Mouse (Mus musculus) heart, embryonic 15.5 days (tissue): Measurements from ENCODE around the gene Mycbpap. TPM values are rescaled to one million over a fixed set of nuclear protein-coding genes. Genes with fewer than 3 reads are reported as not detected.
A peak's percentile ranks its signal among the peaks of the same experiment; 100 is the strongest.

Experiments
- ATAC-seq: fragments of 200-750 bp; cut with Nextera tagmentation; replicated peaks from 2 replicates; pipeline ENCODE4 v1.8.0; 2017; ENCODE audit warnings: low read depth, moderate TSS enrichment; ENCODE audit not compliant: insufficient number of reproducible peaks, insufficient read depth, low FRiP score
- H3K27ac ChIP-seq: fragments of 300-500 bp; sonication (generic); 2 replicates; pipeline ENCODE4 v1.5.1; 2015; ENCODE audit warnings: mild to moderate bottlenecking, inconsistent platforms
- H3K27me3 ChIP-seq: fragments of 300-500 bp; sonication (generic); 2 replicates; pipeline ENCODE4 v1.6.1; 2015; ENCODE audit warnings: inconsistent platforms
- H3K36me3 ChIP-seq: fragments of 300-500 bp; sonication (generic); 2 replicates; pipeline ENCODE4 v1.6.1; 2015; ENCODE audit warnings: mild to moderate bottlenecking, inconsistent platforms
- H3K4me1 ChIP-seq: fragments of 300-500 bp; sonication (generic); replicated peaks from 2 replicates; pipeline ENCODE4 v1.6.1; 2015; ENCODE audit warnings: inconsistent platforms
- H3K4me2 ChIP-seq: fragments of 300-500 bp; sonication (generic); 2 replicates; pipeline ENCODE4 v1.6.1; 2015; ENCODE audit warnings: inconsistent platforms, mild to moderate bottlenecking, moderate library complexity
- H3K4me3 ChIP-seq: fragments of 300-500 bp; sonication (generic); 2 replicates; pipeline ENCODE4 v1.5.1; 2015; ENCODE audit warnings: mild to moderate bottlenecking, inconsistent platforms
- H3K9ac ChIP-seq: fragments of 300-500 bp; sonication (generic); 2 replicates; pipeline ENCODE4 v1.6.1; 2015; ENCODE audit warnings: mild to moderate bottlenecking, inconsistent platforms
- H3K9me3 ChIP-seq: fragments of 300-500 bp; sonication (generic); replicated peaks from 2 replicates; pipeline ENCODE4 v1.6.1; 2016; ENCODE audit warnings: inconsistent platforms
- WGBS: fragments of 180-500 bp; shearing (Covaris S2); methylation state at CpG from one replicate; pipeline ENCODE4 v1.1.7; 2015; ENCODE audit warnings: mixed read lengths; 5-methylcytosine and 5-hydroxymethylcytosine counted together
- polyA plus RNA-seq: library from polyadenylated mRNA; unstranded; fragments of >200 nt; fragmentation: Nextera tagmentation; extraction: Ambion mirVana; gene quantifications from 2 replicates; pipeline ENCODE4 v1.2.1, GENCODE M21; 2015

Gene Mycbpap
- polyA plus RNA-seq, 1 experiment from 2014 or later: 6.1 TPM

GRCm38 (mm10) chr11:94528879-94529278 is 7.3 kb upstream of the Mycbpap start:
- 58% methylated on average over 3 of the region's 3 CpGs for WGBS
- H3K27me3 ChIP-seq: no peaks in the 10 kb centered on the region
- H3K27ac ChIP-seq: no peak overlapping the region
- no peak overlapping the region for H3K4me2 ChIP-seq
- no peaks in the 10 kb centered on the region; the same call in 1 of the 2 replicates for H3K4me1 ChIP-seq
- no peaks in the 10 kb centered on the region for H3K36me3 ChIP-seq
- H3K4me3 ChIP-seq: no peak overlapping the region
- H3K9ac ChIP-seq: no peak overlapping the region
- H3K9me3 ChIP-seq: no peaks in the 10 kb centered on the region
- ATAC-seq: no peak

GRCm38 (mm10) chr11:94526171-94526879 is 4.8 kb upstream of the Mycbpap start:
- WGBS: 54% methylated on average over 9 of the region's 9 CpGs
- peaks cover 15% of the 10 kb centered on the region for H3K4me1 ChIP-seq
- no peak overlapping the region for H3K4me3 ChIP-seq
- H3K9me3 ChIP-seq: no peaks in the 10 kb centered on the region
- H3K36me3 ChIP-seq: no peaks in the 10 kb centered on the region
- H3K27ac ChIP-seq: no peak overlapping the region
- no peaks in the 10 kb centered on the region for H3K27me3 ChIP-seq
- no peak for ATAC-seq
- no peak overlapping the region for H3K9ac ChIP-seq
- no peak overlapping the region for H3K4me2 ChIP-seq

GRCm38 (mm10) chr11:94513452-94513851 is 8.1 kb downstream of the Mycbpap start:
- no peak for ATAC-seq
- Histone ChIP-seq H3K9ac (no peak overlapping the region), H3K4me2 (no peak overlapping the region), H3K27ac (no peak overlapping the region), H3K27me3 (no peaks in the 10 kb centered on the region), H3K9me3 (no peaks in the 10 kb centered on the region), H3K4me3 (no peak overlapping the region), H3K4me1 (no peaks in the 10 kb centered on the region), H3K36me3 (no peaks in the 10 kb centered on the region)
- WGBS: 44% methylated on average over 9 of the region's 9 CpGs

- no peaks in the 10 kb centered on the region for H3K9me3 ChIP-seq
- H3K4me1 ChIP-seq: no peaks in the 10 kb centered on the region
- no peak overlapping the region for H3K4me2 ChIP-seq
- 70% methylated on average over 10 of the region's 10 CpGs for WGBS
- no peak overlapping the region for H3K9ac ChIP-seq
- no peaks in the 10 kb centered on the region for H3K27me3 ChIP-seq
- no peak for ATAC-seq
- H3K27ac ChIP-seq: no peak overlapping the region
- no peaks in the 10 kb centered on the region for H3K36me3 ChIP-seq
- H3K4me3 ChIP-seq: no peak overlapping the region
These were observed 12.6 kb downstream of the Mycbpap start for GRCm38 (mm10) chr11:94508976-94509375.

GRCm38 (mm10) chr11:94501482-94501881 is 20.1 kb downstream of the Mycbpap start:
- no peak overlapping the region for H3K27ac ChIP-seq
- H3K36me3 ChIP-seq: peaks cover 4% of the 10 kb centered on the region; the same call in 1 of the 2 replicates
- no peak overlapping the region for H3K9ac ChIP-seq
- ATAC-seq: no peak
- H3K9me3 ChIP-seq: no peaks in the 10 kb centered on the region
- no peak overlapping the region for H3K4me2 ChIP-seq
- no peak overlapping the region for H3K4me3 ChIP-seq
- 0 out of 2 replicates have a peak, but pooled peaks cover 2% of the 10 kb centered on the region for H3K27me3 ChIP-seq
- peaks cover 38% of the 10 kb centered on the region for H3K4me1 ChIP-seq
- 74% methylated on average over 8 of the region's 8 CpGs for WGBS

GRCm38 (mm10) chr11:94500362-94500761 is 21.2 kb downstream of the Mycbpap start:
- peak overlapping the region; percentile 61 for H3K4me3 ChIP-seq
- H3K9ac ChIP-seq: peak overlapping the region; percentile 70
- no peaks in the 10 kb centered on the region for H3K9me3 ChIP-seq
- H3K4me2 ChIP-seq: peak overlapping the region; percentile 73
- peaks cover 47% of the 10 kb centered on the region for H3K4me1 ChIP-seq
- peak overlapping the region; percentile 94 for H3K27ac ChIP-seq
- no peak for ATAC-seq
- 0 out of 2 replicates have a peak, but pooled peaks cover 2% of the 10 kb centered on the region for H3K27me3 ChIP-seq
- peaks cover 6% of the 10 kb centered on the region; the same call in 1 of the 2 replicates for H3K36me3 ChIP-seq
- WGBS: 25% methylated on average over 8 of the region's 8 CpGs

GRCm38 (mm10) chr11:94499661-94500152 is 21.8 kb downstream of the Mycbpap start, which contains the start of gene Epn3:
Gene Epn3 (minus strand): TSS chr11:94499974.
- 0% methylated on average over 26 of the region's 26 CpGs for WGBS
- Histone ChIP-seq H3K27ac (peak within 1 kb of the TSS; percentile 94), H3K27me3 (0 out of 2 replicates have a peak, but pooled peaks cover 2% of the 10 kb centered on the region), H3K4me2 (peak within 1 kb of the TSS; percentile 73), H3K36me3 (peaks cover 6% of the 10 kb centered on the region; the same call in 1 of the 2 replicates), H3K9ac (peak within 1 kb of the TSS; percentile 70), H3K4me1 (peaks cover 53% of the 10 kb centered on the region), H3K4me3 (peak within 1 kb of the TSS; percentile 61), H3K9me3 (no peaks in the 10 kb centered on the region)
- peak; percentile 48; the same call in 1 of the 2 replicates for ATAC-seq

GRCm38 (mm10) chr11:94499035-94499434 is 22.5 kb downstream of the Mycbpap start:
- Histone ChIP-seq H3K27ac (peak overlapping the region; percentile 94), H3K4me3 (peak overlapping the region; percentile 61), H3K27me3 (0 out of 2 replicates have a peak, but pooled peaks cover 2% of the 10 kb centered on the region), H3K9me3 (no peaks in the 10 kb centered on the region), H3K4me1 (peaks cover 56% of the 10 kb centered on the region), H3K9ac (peak overlapping the region; percentile 70), H3K36me3 (peaks cover 10% of the 10 kb centered on the region; the same call in 1 of the 2 replicates), H3K4me2 (peak overlapping the region; percentile 73)
- WGBS: 5% methylated on average over 2 of the region's 2 CpGs
- ATAC-seq: 0 out of 2 replicates have a peak, but pooled peaks have one; percentile 19

GRCm38 (mm10) chr11:94498093-94498996 is 23.2 kb downstream of the Mycbpap start:
- peak overlapping the region; percentile 70 for H3K9ac ChIP-seq
- peak overlapping the region; percentile 73 for H3K4me2 ChIP-seq
- peak; percentile 18; the same call in 1 of the 2 replicates for ATAC-seq
- peaks cover 56% of the 10 kb centered on the region for H3K4me1 ChIP-seq
- peak overlapping the region; percentile 61 for H3K4me3 ChIP-seq
- peaks cover 12% of the 10 kb centered on the region; the same call in 1 of the 2 replicates for H3K36me3 ChIP-seq
- WGBS: 16% methylated on average over 19 of the region's 19 CpGs
- peak overlapping the region; percentile 94 for H3K27ac ChIP-seq
- 0 out of 2 replicates have a peak, but pooled peaks cover 2% of the 10 kb centered on the region for H3K27me3 ChIP-seq
- no peaks in the 10 kb centered on the region for H3K9me3 ChIP-seq

GRCm38 (mm10) chr11:94495415-94495814 is 26.1 kb downstream of the Mycbpap start:
- 45% methylated on average over 3 of the region's 3 CpGs for WGBS
- Histone ChIP-seq H3K4me3 (no peak overlapping the region), H3K27me3 (peaks cover 24% of the 10 kb centered on the region), H3K27ac (peak overlapping the region; percentile 82), H3K9me3 (no peaks in the 10 kb centered on the region), H3K4me2 (peak overlapping the region; percentile 14; the same call in 1 of the 2 replicates), H3K4me1 (peaks cover 65% of the 10 kb centered on the region), H3K9ac (peak overlapping the region; percentile 15; the same call in 1 of the 2 replicates), H3K36me3 (peaks cover 16% of the 10 kb centered on the region; the same call in 1 of the 2 replicates)
- ATAC-seq: 0 out of 2 replicates have a peak, but pooled peaks have one; percentile 33

GRCm38 (mm10) chr11:94491749-94492099 is 29.8 kb downstream of the Mycbpap start:
- no peak overlapping the region for H3K4me3 ChIP-seq
- peaks cover 15% of the 10 kb centered on the region; the same call in 1 of the 2 replicates for H3K36me3 ChIP-seq
- H3K4me2 ChIP-seq: peak overlapping the region; percentile 66
- H3K4me1 ChIP-seq: peaks cover 32% of the 10 kb centered on the region
- H3K27me3 ChIP-seq: peaks cover 46% of the 10 kb centered on the region
- no peak for ATAC-seq
- H3K9ac ChIP-seq: no peak overlapping the region
- H3K9me3 ChIP-seq: no peaks in the 10 kb centered on the region
- 62% methylated on average over 7 of the region's 7 CpGs for WGBS
- no peak overlapping the region for H3K27ac ChIP-seq
